Mouse (Mus musculus) frontal cortex, postnatal 14 days (tissue): ENCODE data around the gene 3110040N11Rik.
A peak's percentile ranks its signal among the peaks of the same experiment; 100 is the strongest.
"Not testable (repeated sequence)": the region's sequence is repeated elsewhere in the genome, so short reads cannot be mapped to it uniquely, and the experiment has no call there.

Source experiments
- DNase-seq, 2 experiments: peaks; one replicate each; pipeline ENCODE4 v3.0.0; 2022; ENCODE audit warnings: low spot score in 2 of 2

Gene 3110040N11Rik

GRCm38 (mm10) chr7:81789095-81789757 is at the start of gene 3110040N11Rik:
3110040N11Rik (minus strand) TSS chr7:81789478.
- DNase-seq = peak; percentile 71 to 72

DNA sequence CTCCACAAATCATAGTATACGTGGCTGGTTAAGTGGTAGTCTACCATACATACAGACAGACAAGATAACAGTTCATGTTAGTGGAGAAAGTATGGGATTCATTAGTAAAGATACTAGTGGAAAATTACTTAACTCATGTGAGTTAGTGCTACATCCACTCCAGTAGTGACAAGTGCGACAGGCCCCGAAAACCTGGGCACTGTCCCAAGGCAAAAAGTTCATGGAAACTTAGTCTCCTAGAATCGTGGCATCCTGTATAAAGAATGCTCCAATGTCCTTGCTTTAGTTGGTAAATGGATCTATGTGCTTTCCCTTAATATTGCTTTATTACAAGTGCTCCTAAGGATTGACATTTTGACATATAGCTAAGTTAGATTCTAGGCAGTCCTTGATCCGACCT is 48.5 kb upstream of the 3110040N11Rik start:
- DNase-seq = not testable (repeated sequence)

GRCm38 (mm10) chr7:81835430-81835829 is 46.2 kb upstream of the 3110040N11Rik start:
- DNase-seq = no peak

DNA sequence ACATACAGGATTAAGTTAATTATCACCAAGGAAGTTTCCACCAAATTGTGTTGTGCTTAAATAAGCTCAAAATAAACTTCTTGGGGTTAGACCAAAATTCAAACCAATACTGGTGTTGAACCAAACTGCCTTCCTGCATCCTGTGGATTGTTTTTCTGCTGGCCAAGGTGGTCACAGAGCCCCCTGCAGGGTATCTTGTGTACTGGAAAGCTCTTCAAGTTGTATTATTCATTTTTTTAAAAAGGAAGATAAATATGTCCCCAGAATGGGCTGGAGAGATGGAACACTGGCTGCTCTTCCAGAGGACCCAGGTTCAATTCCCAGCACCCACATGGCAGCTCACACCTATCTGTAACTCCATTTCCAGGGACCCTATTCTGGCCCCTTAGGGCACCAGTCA is 45.6 kb upstream of the 3110040N11Rik start:
- no peak for DNase-seq

- peak; percentile 60 to 74 for DNase-seq
These were observed 40.2 kb upstream of the 3110040N11Rik start, which contains the start of gene Btbd1 for GRCm38 (mm10) chr7:81829379-81829894. Btbd1 (minus strand) TSS chr7:81829431.

GRCm38 (mm10) chr7:81828681-81829378 is 39.6 kb upstream of the 3110040N11Rik start:
- peak in 1 of 2 experiments; percentile 53 for DNase-seq

GRCm38 (mm10) chr7:81827806-81828667 is 38.8 kb upstream of the 3110040N11Rik start:
- no peak for DNase-seq

GRCm38 (mm10) chr7:81825381-81825780 is 36.1 kb upstream of the 3110040N11Rik start:
- DNase-seq = no peak

- DNase-seq = no peak
These were observed 35.6 kb upstream of the 3110040N11Rik start for GRCm38 (mm10) chr7:81824906-81825305.

GRCm38 (mm10) chr7:81806067-81806466 is 16.8 kb upstream of the 3110040N11Rik start:
- no peak for DNase-seq

DNA sequence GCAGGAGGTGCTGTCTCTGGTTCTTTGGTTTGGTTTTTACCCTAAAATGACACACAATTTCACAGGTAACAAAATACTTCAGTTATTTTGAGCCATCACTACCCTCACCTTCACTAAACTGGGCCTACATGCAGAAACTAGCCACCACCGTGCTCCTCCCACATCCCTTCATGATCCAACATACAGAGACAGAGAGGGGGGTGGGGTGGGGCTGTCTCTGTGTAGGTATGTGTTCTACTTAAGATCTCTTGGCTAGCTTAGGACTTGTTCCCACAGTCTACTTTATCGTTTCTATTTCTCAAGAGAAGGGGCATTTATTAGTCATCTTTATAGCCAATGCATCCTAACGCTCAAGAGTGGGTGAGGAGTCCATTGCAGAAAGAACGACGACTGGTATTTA is 742 bp downstream of the 3110040N11Rik start:
- DNase-seq = no peak

DNA sequence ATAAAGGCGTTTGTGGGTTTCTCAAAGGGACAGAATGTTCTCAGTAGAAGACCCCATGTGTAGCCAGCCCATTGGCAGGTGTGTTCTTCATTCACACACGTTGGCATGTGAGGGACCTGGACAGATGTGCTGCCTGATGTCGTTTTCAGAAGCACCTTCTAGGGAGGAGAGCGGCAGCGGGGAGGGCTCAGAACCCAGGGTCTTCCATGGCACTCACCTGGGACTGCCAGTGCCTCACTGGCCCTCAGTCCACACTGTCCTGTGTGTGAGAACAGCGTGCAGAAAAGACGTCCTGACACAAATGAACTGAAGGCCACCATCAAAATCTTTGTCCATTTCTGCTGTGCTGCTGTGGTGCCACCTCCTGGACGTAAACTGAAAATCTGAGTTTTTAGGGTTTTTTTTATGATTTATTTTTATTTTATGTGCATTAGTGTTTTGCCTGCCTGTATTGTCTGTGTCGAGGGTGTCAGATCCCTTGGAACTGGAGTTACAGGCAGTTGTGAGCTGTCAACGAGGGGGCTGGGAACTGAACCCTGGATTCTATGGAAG is 11.5 kb downstream of the 3110040N11Rik start:
- no peak for DNase-seq

- no peak for DNase-seq
These were observed 14.0 kb downstream of the 3110040N11Rik start for GRCm38 (mm10) chr7:81775325-81775724.

DNA sequence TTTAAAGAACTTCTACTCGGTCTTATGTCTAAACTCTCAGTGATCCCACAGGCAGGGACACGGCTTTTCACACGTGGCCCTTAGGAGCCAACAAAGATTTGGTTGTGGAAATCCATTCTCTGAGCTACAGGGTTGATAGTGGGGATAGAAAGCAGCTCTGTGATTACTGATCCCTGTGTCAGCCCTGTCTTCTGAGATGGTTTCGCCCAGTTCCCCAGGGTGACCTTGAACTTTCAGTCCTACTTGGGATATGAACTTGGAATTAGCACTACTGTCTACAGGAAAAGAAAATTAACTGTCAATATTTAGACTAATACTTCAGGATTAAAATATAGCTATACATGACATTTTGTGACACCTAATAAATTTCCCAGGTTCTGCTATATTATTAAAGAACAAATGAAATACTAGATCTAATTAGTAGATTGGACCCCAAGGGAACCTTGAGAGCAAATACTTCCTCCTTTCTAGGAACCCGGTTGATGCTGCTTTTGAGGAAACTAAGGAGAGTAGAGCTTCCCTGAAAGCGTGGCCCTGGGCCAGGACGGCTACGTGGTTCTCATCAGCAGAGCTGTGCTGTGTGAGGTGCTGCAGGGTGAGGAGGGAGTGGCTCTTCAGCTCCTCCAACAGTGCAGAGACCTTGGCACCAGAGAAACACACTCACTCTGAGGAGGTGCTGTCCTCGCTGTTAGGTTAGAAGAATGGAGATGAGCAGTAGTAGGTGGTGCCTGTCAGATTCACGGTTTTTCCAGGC is 16.3 kb downstream of the 3110040N11Rik start:
- no peak for DNase-seq

DNA sequence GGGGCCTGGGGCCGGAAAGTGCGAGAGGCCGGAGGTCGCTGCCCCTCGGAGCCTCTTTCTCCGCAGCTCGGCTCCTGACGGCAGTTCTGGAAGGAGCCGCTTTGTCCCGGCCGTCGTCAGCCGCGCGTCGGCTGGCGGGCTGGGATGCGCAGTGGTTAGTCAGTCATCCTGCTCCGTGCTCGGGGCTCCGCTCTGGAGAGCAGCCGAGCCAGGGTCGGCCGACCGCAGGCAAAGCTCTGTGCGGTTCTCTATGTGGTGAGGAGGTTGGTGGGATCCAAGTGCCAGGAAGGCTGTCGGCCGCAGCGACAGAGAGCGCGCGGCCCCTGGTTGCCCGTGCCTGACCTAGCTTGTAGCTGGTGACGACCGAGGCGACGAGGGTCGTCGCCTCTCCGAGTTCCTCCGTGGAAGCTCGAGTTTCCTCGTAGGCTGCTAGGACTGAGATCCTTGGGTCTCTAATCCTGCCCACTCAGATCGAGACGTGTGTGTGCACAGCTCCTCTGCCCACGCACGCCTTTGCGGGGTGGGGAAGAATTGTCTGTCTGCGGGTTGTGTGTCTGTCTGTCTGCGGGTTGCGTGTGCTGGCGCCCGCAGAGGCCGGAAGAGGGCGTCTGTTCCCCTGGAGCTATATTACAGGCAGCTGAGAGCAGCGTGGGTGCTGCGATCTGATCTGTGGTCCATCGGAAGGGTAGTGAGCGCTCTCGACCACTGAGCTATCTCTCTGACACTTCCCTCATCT is 26.0 kb downstream of the 3110040N11Rik start:
- peak in 1 of 2 experiments; percentile 22 for DNase-seq

GRCm38 (mm10) chr7:81762180-81763109 is 26.8 kb downstream of the 3110040N11Rik start, which contains the start of gene Ramac:
Ramac (plus strand) TSS chr7:81762925.
- peak; percentile 75 for DNase-seq

GRCm38 (mm10) chr7:81747956-81748355 is 41.3 kb downstream of the 3110040N11Rik start:
- no peak for DNase-seq

DNA sequence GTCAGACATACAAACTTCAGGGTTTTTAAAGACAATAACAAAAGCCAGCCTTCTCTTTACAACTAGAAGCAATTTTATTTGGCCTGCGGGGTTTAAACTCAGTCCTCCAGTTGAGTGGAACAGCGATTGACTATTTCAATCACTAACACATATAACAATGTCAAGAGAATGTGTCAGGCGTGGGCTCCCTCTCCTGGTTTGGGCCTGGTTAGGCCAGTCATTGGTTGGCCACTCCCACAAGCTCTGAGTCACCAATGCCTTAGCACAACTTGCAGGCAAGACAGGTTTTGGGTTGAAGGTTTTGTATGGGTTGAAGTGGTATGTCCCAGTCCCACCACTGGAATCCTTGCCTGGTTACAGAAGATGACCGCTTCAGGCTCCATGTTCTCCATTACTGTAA is 45.1 kb downstream of the 3110040N11Rik start:
- no peak for DNase-seq

DNA sequence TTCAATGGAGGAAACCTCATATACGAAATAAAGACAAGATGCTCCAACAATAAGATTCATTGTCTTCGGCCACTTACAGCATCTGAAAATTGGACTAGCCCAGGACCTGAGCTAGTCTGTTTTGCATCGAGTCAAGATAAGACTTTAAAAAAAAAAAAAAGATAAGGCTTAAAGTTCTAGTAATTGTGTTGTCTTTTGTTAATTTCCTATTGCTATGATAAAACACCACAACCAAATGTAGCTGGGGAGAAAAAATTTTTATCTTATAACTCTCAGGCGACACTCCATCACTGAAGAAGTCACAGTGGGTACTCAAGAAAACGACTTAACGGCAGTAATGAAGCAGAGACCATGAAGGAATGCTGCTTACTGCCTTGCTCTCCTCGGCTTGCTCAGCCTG is 49.3 kb downstream of the 3110040N11Rik start:
- DNase-seq = no peak
